Mouse (Mus musculus) myocyte (in vitro differentiated cells): ENCODE results near the gene Gm20662. TPM values are rescaled to one million over a fixed set of nuclear protein-coding genes. Genes with fewer than 3 reads are reported as not detected.

Experiments
- H3K27me3 ChIP-seq: one replicate; pipeline ENCODE4 v1.6.1; 2011; ENCODE audit not compliant: control insufficient read depth, insufficient read depth, insufficient read length
- H3K36me3 ChIP-seq: one replicate; pipeline ENCODE4 v1.6.1; 2011; ENCODE audit not compliant: control insufficient read depth, insufficient read depth
- H3K4me2 ChIP-seq: one replicate; pipeline ENCODE4 v1.6.1; 2011; ENCODE audit warnings: low read depth, control low read depth
- H3K4me3 ChIP-seq: one replicate; pipeline ENCODE4 v1.5.1; 2011; ENCODE audit warnings: mild to moderate bottlenecking, control low read depth, moderate library complexity
- H3K79me2 ChIP-seq: one replicate; pipeline ENCODE4 v1.6.1; 2011; ENCODE audit not compliant: control insufficient read depth, insufficient read depth
- H3ac ChIP-seq: one replicate; pipeline ENCODE4 v1.6.1; 2011; ENCODE audit not compliant: control insufficient read depth, insufficient read length
- CEBPB ChIP-seq: IDR thresholded peaks from 2 replicates; pipeline ENCODE4 v1.6.1; 2011; ENCODE audit warnings: mild to moderate bottlenecking, moderate library complexity; ENCODE audit not compliant: poor library complexity, insufficient read depth, severe bottlenecking
- E2F4 ChIP-seq: IDR thresholded peaks from one replicate; pipeline ENCODE4 v1.6.1; 2011; ENCODE audit warnings: mild to moderate bottlenecking, control low read depth, moderate library complexity; ENCODE audit not compliant: insufficient read depth
- MAX ChIP-seq: IDR thresholded peaks from one replicate; pipeline ENCODE4 v1.6.1; 2011; ENCODE audit warnings: low read depth, mild to moderate bottlenecking, control low read depth
- MYOD1 ChIP-seq, 3 experiments: IDR thresholded peaks; one replicate each; pipeline ENCODE4 v1.6.1; 2011; ENCODE audit warnings: control low read depth in 2 of 3, low read depth in 2 of 3, mild to moderate bottlenecking in 2 of 3, moderate library complexity in 1 of 3; ENCODE audit not compliant: insufficient read length in 2 of 3, control insufficient read depth in 1 of 3
- MYOG ChIP-seq, 3 experiments: IDR thresholded peaks; one replicate each; pipeline ENCODE4 v1.6.1; 2011; ENCODE audit warnings: control low read depth in 2 of 3, low read depth in 2 of 3, mild to moderate bottlenecking in 2 of 3; ENCODE audit not compliant: insufficient read length in 2 of 3, control insufficient read depth in 1 of 3, insufficient read depth in 1 of 3
- POLR2A ChIP-seq: IDR thresholded peaks from one replicate; pipeline ENCODE4 v1.6.1; 2011; ENCODE audit warnings: low read depth, mild to moderate bottlenecking, control low read depth, moderate library complexity; ENCODE audit not compliant: insufficient read length
- POLR2AphosphoS2 ChIP-seq: IDR thresholded peaks from one replicate; pipeline ENCODE4 v1.6.1; 2011; ENCODE audit warnings: low read depth, control low read depth; ENCODE audit not compliant: insufficient read length
- REST ChIP-seq: IDR thresholded peaks from one replicate; pipeline ENCODE4 v1.6.1; 2011; ENCODE audit warnings: mild to moderate bottlenecking, control low read depth, moderate library complexity; ENCODE audit not compliant: insufficient read depth, insufficient read length
- SRF ChIP-seq: IDR thresholded peaks from one replicate; pipeline ENCODE4 v1.6.1; 2011; ENCODE audit warnings: low read depth; ENCODE audit not compliant: control insufficient read depth, insufficient read length
- TCF12 ChIP-seq: IDR thresholded peaks from one replicate; pipeline ENCODE4 v1.6.1; 2011; ENCODE audit warnings: mild to moderate bottlenecking, control low read depth; ENCODE audit not compliant: poor library complexity, insufficient read depth, severe bottlenecking
- TCF3 ChIP-seq: IDR thresholded peaks from one replicate; pipeline ENCODE4 v1.6.1; 2011; ENCODE audit warnings: low read depth, control low read depth; ENCODE audit not compliant: insufficient read length
- USF1 ChIP-seq: IDR thresholded peaks from one replicate; pipeline ENCODE4 v1.6.1; 2011; ENCODE audit warnings: low read depth, mild to moderate bottlenecking, control low read depth, moderate library complexity
- polyA plus RNA-seq: library from polyadenylated mRNA; unstranded; fragments of >200 nt; fragmentation: generic; extraction: Trizol; gene quantifications from one replicate; pipeline ENCODE4 v1.2.1, GENCODE M21; 2012; ENCODE audit warnings: missing spikeins

The Gm20662 gene
- polyA plus RNA-seq, 1 experiment: 0.82 TPM

DNA sequence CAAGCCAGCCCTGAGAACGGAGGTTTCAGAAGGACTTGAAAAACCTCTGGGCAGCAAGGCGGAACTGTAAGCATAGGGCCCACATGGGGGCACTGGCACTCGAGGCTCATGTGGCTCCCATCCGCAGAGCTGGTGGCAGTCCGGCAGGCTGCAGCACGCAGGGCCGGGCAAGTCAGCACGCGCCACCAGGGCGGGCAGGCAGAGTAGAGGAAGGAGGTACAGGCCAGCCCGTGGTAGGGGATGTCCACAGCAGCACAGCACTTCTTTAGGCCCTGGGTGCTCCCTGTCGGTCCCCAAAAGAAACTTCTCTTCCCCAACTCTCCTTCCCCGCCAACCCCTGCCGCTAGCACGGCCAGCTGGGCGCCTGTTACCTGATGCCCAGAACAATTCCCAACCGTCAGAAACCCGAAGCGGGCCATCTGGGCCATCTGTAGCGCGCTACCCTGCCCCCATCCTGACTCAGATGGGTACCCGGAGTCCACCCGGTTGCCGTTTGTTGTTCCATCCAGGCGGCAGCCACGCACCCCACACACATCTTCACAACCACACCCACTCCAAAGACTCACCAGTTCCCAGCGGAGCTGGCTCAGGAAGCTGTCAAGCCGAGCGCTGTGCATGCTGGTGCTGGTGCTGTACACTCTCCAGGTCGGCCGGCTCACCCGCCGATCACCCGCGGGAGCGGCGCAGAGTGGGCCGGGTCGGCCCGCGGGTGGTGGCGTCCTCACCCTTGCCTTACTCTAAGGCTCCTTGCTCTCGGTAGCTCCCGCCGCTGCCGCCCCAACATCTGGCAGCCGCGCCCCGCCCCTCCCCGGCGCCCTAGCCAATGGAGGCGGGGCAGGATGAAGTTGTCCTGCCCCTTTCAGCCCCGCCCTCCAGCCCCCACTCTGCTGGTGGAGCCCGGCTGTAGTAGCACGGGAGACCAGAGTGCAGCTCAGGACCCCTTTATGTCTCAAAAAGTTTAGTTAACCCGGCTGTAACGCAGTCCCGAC, 10.7 kb upstream of the Gm20662 start, which contains the start of gene Inka1:
Gene Inka1, minus strand, starts transcription at position 749 of the 989 bp plus-strand sequence.
- Histone ChIP-seq H3K4me3 (peak within 1 kb of the TSS; percentile 26), H3K4me2 (peak within 1 kb of the TSS; percentile 83), H3ac (peak within 1 kb of the TSS; percentile 9), H3K27me3 (no peaks in the 10 kb centered on the region), H3K36me3 (no peaks in the 10 kb centered on the region), H3K79me2 (no peaks in the 10 kb centered on the region)
- TF ChIP-seq REST (no peak), TCF12 (no peak), E2F4 (no peak), POLR2A (peak; percentile 61)

- TF ChIP-seq E2F4 (no peak), POLR2A (no peak), TCF12 (no peak), REST (no peak), USF1 (no peak), POLR2AphosphoS2 (no peak), MYOG (IDR thresholded peaks at IDR 0.05; ENCODE audit: control insufficient read depth in 1 of 3, insufficient read depth in 1 of 3, insufficient read length in 2 of 3, low read depth in 2 of 3) (no peak), SRF (no peak), TCF3 (no peak), CEBPB (no peak), MAX (no peak), MYOD1 (IDR thresholded peaks at IDR 0.05; ENCODE audit: control insufficient read depth in 1 of 3, insufficient read length in 2 of 3, low read depth in 2 of 3) (no peak)
- H3K4me3 ChIP-seq: peak overlapping the region; percentile 26
- no peaks in the 10 kb centered on the region for H3K36me3 ChIP-seq
- no peaks in the 10 kb centered on the region for H3K79me2 ChIP-seq
- peak overlapping the region; percentile 83 for H3K4me2 ChIP-seq
- H3K27me3 ChIP-seq: no peaks in the 10 kb centered on the region
- H3ac ChIP-seq: no peak overlapping the region
These were observed 9.8 kb upstream of the Gm20662 start for GRCm38 (mm10) chr9:107986376-107986775.

- Histone ChIP-seq H3K27me3 (peaks cover 4% of the 10 kb centered on the region), H3K79me2 (no peaks in the 10 kb centered on the region), H3K4me3 (no peak overlapping the region), H3ac (no peak overlapping the region), H3K36me3 (no peaks in the 10 kb centered on the region), H3K4me2 (no peak overlapping the region)
- no peak for TF ChIP-seq MAX
- TF ChIP-seq POLR2A: no peak
- TF ChIP-seq E2F4: no peak
- TF ChIP-seq TCF12: no peak
- no peak for TF ChIP-seq REST
- no peak for TF ChIP-seq CEBPB
- no peak for TF ChIP-seq MYOG (IDR thresholded peaks at IDR 0.05; ENCODE audit: control insufficient read depth in 1 of 3, insufficient read depth in 1 of 3, insufficient read length in 2 of 3, low read depth in 2 of 3)
- TF ChIP-seq TCF3: no peak
- TF ChIP-seq SRF: no peak
- no peak for TF ChIP-seq POLR2AphosphoS2
These were observed 8.2 kb upstream of the Gm20662 start for GRCm38 (mm10) chr9:107987950-107988349.

- no peak within 1 kb of the TSS for H3K4me3 ChIP-seq
- H3K27me3 ChIP-seq: peaks cover 14% of the 10 kb centered on the region
- H3K79me2 ChIP-seq: no peaks in the 10 kb centered on the region
- H3K36me3 ChIP-seq: no peaks in the 10 kb centered on the region
- no peak for TF ChIP-seq MYOG (IDR thresholded peaks at IDR 0.05; ENCODE audit: control insufficient read depth in 1 of 3, insufficient read depth in 1 of 3, insufficient read length in 2 of 3, low read depth in 2 of 3)
- TF ChIP-seq MYOD1 (IDR thresholded peaks at IDR 0.05; ENCODE audit: control insufficient read depth in 1 of 3, insufficient read length in 2 of 3, low read depth in 2 of 3): no peak
- no peak for TF ChIP-seq POLR2A
- TF ChIP-seq USF1: no peak
- TF ChIP-seq E2F4: no peak
- TF ChIP-seq POLR2AphosphoS2: no peak
- no peak for TF ChIP-seq TCF3
- no peak for TF ChIP-seq SRF
- TF ChIP-seq MAX: no peak
- TF ChIP-seq TCF12: no peak
- no peak for TF ChIP-seq REST
- no peak for TF ChIP-seq CEBPB
- H3ac ChIP-seq: no peak within 1 kb of the TSS
- H3K4me2 ChIP-seq: no peak within 1 kb of the TSS
These were observed 4.0 kb upstream of the Gm20662 start, which contains the start of gene Cdhr4 for GRCm38 (mm10) chr9:107992197-107992596. TSS of gene Cdhr4 (plus strand) at chr9:107992497.

- Histone ChIP-seq H3K4me3 (no peak overlapping the region), H3K4me2 (no peak overlapping the region), H3K36me3 (no peaks in the 10 kb centered on the region), H3K79me2 (no peaks in the 10 kb centered on the region), H3K27me3 (peaks cover 22% of the 10 kb centered on the region), H3ac (no peak overlapping the region)
- no peak for TF ChIP-seq TCF12
- no peak for TF ChIP-seq MAX
- TF ChIP-seq E2F4: no peak
- no peak for TF ChIP-seq TCF3
- TF ChIP-seq USF1: no peak
- no peak for TF ChIP-seq POLR2AphosphoS2
- TF ChIP-seq REST: no peak
- no peak for TF ChIP-seq CEBPB
- no peak for TF ChIP-seq MYOD1 (IDR thresholded peaks at IDR 0.05; ENCODE audit: control insufficient read depth in 1 of 3, insufficient read length in 2 of 3, low read depth in 2 of 3)
- no peak for TF ChIP-seq SRF
- no peak for TF ChIP-seq POLR2A
- no peak for TF ChIP-seq MYOG (IDR thresholded peaks at IDR 0.05; ENCODE audit: control insufficient read depth in 1 of 3, insufficient read depth in 1 of 3, insufficient read length in 2 of 3, low read depth in 2 of 3)
These were observed 3.1 kb upstream of the Gm20662 start for GRCm38 (mm10) chr9:107993013-107993412.
